Mouse (Mus musculus): Measurements from ENCODE around the gene Zfp408.
A peak's percentile ranks its signal among the peaks of the same experiment; 100 is the strongest.
"Not testable (repeated sequence)": the region's sequence is repeated elsewhere in the genome, so short reads cannot be mapped to it uniquely, and the experiment has no call there.

Gene Zfp408

DNA sequence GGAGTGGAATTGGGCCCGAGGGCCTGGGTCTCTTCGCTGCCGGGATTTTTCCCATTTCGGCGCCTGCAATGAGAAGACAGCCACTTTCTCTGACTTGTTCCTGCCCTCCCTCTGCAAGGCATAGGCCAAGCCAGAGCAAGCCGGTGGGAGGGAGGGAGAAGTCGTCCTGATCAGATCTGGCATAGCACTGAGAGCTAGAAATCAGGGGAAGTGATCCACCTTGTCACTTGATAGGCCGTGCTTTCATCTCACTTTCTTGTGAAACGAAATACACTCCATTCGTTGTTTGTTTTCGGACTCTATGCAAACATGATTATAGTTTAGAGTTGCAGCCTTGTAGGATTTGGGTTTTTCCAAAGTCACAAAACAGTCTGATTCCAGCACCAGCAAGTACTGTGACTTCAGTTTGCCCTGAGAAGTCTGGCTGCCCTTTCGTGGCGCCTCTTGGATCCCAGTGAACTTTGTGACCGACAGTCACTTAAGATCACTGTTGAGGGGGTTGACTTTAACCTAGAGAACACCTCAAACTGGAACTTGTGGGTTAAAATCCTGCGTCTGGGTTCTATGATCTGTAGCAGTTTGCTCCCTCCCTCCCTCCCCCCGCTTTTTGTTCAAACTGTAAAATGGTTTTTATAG, 887 bp upstream of the Zfp408 start:
- no peak for DNase-seq

DNA sequence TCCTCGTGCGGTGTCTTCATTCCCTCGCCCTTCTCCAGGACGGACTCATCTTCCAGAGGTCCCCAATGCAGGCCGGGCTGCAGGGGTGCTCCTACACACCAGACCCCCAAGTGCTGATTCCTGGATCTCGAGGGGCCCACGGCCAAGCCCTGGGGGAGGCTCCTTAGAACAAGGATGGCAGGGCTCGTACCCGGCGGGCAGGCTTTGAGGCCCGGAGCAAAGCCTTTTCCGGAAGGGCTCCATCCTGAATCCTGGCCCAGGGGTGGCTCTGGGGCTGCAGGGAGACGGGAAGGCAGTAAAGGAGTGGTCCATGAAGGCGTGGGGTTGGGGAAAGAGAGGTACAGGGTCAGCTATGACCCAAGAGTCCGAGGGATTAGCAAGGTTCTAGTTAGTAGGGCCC, 439 bp downstream of the Zfp408 start:
- peak; percentile 37 for DNase-seq

DNA sequence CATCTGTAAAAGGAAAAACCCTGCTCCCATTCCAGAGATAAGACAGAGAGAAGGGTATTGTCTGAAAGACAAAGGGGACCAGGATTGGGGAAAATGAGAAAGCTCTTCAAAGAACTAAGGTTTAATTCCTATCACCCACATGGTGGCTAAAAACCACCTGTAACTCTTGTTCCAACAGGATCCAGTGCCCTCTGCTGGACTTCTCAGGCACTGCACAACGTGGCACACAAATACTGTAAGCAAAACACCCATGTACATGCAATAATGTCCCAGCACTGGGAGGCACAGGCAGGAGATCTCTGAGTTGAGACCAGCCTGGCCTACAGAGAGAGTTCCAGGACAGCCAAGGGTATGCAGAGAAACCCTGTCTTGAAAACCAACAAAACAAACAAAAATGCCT, 2.9 kb downstream of the Zfp408 start:
- peak; percentile 40 for DNase-seq

DNA sequence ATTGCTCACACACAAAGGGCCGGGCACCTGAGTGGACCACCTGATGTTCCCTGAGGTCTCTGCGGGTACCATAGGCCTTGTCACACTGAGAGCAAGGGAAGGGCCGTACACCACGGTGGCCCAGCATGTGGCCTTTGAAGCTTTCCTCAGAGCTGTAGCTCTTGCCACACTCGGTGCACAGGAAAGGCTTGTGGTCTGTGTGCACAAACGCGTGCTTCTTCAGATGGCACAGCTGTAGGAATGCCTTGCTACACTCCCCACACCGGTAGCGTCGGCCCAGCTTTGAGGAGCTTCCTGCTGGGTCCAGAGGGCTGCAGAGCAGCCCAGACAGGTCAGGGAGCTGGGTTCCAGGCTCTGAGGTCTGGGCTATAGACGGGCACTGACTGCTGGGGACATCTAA, 3.8 kb downstream of the Zfp408 start:
- no peak for DNase-seq

DNA sequence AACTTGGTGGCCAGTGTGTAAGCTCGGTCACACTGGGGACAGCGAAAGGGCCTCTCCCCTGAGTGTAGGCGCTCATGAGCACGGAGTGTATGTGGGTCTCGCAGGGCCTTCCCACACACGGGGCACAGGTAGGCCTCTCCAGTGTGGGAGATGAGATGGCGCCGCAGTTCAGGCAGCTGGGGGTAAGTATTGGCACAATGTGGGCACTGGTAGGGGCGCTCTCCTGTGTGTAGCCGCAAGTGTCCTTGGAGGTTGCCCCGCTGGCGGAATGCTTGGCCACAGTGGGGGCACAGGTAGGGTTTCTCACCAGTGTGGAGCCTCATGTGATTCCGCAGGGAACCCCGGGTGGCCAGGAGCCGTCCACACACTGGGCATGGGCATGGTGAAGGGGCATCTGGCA, 4.2 kb downstream of the Zfp408 start:
- no peak for DNase-seq

DNA sequence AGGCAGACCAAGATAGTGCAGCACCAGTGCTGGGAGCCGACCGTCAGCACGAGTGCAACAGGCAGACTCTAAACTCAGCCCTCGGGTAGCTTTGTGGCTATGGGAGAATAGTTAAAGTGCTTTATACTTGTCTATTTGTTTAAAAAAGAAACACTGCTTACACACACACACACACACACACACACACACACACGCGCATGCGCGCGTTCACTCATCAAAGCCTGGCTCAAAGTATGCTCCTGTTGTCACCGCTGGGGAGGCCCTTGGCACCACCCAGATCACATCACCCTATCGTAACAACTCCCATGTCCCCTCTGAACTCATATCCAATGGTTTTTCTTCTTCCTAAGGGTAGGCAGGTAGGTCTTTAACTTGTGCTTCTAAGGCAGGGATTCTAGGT, 5.6 kb downstream of the Zfp408 start:
- DNase-seq: no peak

DNA sequence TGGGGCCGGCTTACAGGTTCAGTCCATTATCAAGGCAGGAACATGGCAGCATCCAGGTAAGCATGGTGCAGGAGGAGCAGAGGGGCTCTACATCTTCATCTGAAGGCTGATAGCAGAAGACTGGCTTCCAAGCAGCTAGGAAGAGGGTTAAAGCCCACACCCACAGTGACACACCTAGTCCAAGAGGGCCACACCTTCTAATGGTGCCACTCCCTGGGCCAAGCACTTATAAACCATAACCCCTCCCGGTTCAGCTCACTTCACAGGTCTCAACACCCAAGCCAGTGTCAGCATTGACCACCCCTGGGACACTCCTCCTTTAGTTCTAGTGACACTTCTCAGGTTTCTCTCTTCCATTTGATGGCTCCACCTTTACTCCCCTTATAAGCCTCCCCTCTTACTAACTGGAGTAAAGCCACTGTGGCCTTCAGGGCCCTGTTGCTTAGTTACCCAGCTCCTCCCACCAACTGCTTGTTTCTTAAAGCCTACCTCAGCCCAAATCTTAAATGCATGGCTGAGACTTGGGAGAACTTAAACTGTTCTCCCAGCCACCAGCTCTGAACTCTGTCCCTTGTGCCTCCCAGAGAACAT, 6.7 kb downstream of the Zfp408 start:
- DNase-seq: no peak

DNA sequence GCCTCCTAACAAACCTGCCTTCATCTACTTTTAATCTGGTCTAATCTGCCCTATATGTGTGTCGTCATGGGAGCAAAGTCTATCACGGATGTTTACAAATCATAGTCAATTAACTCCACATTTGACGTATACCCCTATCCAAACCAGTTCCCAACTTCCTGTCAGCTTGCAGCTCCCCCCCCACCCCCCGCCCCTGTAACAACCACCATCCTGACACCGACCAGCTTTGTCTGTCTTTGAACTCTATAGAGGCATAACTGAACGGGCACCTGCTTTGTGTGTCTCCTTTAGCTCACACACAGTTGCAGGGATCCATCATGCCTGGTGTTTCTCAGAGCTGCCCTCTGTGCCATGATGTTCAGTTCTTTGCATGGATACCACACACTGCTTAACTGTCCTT, 10.7 kb downstream of the Zfp408 start:
- no peak for DNase-seq

DNA sequence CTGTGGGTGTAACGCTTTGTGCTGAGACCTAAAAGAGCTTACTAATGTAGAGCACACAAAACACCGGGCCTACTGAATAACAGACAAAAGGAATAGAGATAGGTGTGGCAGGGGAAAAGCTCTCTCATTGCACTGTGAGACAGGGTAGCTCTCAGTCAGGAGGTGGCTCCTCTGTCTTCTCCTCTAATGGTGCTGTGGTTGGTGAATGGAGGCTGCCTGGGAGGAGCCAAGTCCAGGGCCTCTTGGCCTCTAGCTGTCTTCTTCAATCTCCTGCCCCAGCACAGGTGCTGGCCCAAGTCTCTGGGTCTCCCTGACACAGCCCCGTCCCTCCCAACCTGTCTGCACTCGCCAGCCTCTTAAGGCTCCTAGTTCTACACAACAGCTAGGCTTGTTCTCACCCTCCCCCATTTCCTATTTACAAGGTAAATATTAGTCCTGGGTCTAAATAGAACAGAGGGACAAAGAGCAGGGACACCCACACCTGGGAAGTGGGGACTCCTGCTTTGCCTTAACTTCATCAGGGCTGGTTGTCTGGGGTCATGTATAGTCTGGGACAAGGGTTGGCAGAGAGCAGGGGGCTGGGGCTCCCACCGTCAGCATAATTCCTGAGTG, 12.8 kb downstream of the Zfp408 start:
- DNase-seq: no peak

DNA sequence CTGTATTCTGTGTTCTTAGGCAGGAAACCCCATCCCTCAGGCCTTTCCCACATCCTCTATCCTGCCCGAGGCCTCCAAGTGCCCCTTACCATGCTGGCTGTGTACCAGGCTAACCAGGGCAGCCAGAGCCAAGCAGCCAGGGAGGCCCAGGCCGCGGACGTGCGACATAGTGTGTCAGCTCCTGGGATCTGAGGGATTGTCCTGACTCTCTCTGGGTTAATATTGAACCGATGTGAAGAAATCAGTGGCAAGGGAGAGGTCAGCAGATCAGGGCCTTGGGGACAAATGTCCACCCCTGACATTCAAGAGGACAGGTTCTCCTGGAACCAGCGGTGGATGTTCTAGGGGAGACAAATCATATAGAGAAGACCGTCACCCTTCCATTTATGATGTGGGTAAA, 13.4 kb downstream of the Zfp408 start, which contains the start of gene F2:
F2 (minus strand) TSS at position 186 of the 400 bp plus-strand sequence.
- no peak for DNase-seq

DNA sequence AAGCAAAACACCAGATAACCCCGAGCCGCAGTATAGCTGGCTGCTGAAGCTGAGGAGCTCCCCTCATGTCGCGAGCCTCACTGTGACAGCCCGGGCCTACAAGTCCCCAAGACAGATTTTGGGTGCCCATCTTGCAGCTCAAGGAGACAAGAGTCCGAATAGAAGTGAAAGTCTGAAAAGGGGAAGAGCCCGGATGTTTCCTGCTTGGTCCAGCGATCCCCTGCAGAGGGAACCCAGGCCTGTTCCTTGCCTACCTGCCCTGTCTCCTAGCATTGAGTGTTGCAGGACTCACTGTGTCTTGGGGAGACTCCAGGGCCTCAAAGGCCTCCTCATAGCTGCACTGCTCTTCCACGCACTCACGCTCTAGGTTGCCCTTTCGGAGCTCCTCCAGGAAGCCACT, 14.1 kb downstream of the Zfp408 start:
- DNase-seq: no peak

DNA sequence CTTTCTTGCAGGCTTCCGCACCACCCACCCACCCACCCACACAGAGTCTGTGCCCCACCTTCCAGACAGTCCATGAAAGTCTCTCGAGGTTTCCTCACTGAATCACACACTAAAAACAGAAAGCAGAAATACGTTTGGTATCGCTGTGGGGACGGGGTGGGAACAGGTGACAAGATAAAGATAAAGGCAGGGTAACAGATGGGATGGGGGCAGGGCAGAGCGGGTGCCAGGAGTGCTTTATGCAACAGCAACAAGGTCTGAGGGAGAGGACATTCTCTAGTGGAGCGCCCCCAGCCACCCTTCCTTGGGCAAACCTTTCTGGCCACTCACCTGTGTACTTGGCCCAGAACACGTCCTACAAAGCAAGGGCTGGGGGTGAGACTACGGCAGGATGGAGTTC, 14.8 kb downstream of the Zfp408 start:
- DNase-seq: peak; percentile 54

DNA sequence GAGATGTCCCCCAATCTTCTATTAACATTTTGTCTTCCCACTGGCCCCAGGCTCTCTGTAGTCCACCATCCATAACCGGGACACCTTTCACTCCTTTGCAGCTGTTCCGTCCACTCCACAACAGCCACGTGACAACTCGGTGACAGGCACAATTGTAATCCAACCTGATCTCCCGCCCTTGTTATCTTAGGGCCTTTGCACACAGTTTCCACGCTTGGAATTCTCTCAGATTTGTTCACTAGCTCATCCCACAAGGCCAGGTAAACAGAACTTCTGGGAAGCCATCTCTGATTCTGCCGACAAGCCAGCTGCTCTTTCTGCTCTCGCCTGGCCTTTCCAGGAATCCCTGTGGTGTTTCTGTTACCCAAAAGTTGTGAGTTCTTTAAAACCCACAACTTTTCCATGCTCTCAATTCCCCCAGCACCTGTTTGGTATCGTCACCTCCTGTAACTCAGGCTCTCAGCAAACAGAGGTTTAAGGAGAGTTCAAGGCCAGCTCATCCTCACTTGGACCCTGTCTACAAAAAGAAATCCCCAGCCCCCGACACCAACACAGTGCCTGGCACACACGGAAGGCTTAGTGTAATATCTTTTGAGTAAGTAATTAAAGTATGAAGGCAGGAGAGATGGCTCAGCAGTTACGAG, 16.1 kb downstream of the Zfp408 start:
- no peak for DNase-seq

DNA sequence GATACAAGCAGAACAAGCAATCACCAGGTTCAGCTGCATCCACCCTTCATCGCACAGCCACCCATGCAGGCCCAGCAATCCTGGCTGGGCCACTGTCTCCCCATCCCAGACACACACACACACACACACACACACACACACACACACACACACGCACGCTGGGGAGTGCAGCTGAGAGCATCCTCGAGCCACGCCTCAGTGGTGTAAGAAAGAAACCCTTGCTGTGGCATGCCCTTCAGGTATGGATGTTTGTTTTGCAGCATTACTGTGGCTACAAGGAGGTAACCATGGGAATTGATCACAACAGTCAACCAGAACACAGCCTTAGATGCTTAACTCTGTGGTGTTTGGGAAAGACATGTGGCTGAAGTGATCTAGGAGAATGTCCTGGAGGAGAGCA, 17.3 kb downstream of the Zfp408 start:
- no peak for DNase-seq

DNA sequence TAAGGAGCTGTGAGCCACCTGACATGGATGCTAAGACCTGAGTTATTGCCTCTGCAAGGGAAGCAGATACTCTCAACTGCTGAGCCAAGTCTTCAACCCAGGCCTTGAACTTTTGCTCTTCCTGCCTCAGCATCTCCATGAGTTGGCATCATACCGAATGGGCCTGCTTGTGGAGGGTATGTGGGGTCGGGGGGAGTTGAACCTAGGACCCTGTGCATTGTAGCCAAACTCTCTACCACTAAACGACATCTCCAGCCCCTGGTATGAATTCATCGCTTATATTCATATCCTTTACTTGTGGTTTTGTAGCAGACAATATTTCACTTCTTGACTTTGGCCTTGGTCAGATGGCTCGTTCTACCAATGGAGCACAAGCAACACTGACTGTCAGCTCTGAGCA, 17.8 kb downstream of the Zfp408 start:
- DNase-seq: no peak

DNA sequence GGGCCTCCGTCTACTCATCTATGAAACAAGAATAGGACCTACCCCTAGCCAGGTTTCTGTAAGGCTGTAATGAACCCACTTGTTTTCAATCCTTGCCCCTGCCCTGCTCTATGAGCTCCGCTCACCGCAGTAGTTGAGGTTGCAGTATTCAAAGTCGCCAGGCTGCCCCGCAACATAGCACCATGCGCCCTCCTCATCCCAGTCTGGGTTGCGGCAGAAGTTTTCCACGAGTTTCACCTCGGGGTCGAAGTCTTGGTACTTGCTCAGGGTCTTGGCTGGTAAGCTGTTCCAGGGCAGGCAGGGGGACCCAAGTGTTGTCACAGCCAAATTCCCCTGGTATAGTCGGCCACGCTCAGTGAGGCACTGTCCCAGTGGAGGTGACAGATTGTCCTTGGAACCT, 19.2 kb downstream of the Zfp408 start:
- DNase-seq: no peak

DNA sequence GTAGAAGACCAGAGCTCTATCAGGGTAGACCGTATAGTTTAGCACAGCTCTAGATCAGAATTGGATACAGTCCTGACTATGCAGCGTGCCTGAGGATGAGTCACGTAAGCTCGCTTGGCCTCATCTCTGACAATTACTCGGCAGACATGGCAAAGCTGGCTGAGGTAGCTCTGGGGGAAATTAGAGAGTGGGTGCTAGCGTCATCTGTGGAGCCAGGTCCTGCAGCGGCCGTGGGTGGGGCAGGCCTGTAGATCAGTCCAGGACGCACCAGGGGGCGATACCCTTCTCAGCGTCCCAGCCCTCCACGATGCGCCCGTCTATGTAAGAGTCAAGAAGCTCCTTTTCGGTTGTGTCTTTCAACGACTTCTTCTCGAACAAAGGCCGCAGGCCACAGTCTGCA, 19.9 kb downstream of the Zfp408 start:
- DNase-seq: no peak

DNA sequence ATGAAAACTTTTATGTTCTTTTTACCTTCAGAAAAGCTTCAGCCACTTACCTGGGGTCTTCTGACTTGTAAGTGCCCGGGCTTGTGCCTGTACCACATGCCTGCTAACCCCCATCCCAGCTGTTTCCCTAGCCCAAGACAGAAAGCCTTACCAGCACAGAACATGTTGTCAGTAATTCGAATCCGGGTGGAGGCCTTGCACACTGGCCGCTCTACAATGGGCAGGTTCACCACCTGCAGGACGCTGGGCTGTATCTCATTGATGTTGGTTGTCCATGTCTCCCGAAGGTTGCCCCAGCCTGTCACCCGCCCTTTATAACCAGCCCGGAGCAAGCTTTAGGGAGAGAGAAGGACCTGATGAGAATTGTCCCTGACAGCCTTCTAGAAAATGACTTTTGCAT, 21.4 kb downstream of the Zfp408 start:
- no peak for DNase-seq

DNA sequence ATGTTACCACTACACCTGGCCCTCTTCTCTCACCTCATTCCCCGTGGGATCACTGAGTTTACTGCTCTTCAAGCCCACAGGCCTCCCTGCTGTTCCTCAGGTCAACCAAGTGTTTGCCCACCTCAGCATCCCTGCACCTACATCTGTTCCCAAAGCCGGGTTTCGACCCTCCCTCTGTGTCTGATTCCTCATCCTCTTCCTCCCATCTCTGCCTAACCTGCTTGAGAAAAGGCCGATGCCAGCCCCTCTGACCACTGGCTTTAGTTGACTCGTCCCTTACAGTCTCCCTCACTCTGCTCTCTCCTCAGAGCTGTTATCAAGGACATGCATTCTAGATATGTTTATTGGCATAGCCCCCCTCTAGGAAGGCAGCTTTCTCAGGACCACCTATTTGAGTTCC, 22.1 kb downstream of the Zfp408 start:
- no peak for DNase-seq

DNA sequence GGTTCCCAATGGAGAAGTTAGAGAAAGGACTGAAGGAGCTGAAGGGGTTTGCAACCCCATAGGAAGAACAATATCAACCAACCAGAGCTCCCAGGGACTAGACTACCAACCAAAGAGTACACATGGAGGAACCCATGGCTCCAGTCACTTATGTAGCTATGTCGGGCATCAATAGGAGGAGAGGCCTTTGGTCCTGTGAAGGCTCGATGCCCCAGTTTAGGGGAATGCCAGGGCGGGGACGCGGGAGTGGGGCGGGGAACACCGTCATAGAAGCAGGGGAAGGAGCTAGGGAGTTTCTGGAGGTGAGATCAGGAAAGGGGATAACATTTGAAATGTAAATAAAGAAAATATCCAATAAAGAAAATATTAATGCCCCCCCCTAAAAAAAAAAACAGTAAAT, 26.2 kb downstream of the Zfp408 start:
- DNase-seq: not testable (repeated sequence)

DNA sequence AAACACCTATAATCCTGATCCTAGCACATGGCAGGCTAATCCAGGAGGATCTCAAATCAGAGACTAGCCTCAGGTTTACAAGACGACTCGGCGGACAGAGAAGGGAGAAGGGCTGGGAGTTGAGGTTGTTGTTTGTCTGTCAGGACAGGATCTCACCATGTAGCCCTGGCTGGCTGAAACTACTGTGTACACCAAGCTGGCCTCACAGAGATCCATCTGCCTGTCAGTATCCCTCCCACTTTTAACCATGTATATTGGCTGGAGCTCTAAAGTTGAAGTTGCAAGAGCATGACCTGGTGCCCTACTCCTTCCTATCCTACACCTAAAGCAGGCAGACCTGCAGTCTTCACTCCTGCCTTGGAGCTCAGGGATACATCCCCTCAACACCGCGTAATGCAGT, 27.2 kb downstream of the Zfp408 start:
- no peak for DNase-seq

DNA sequence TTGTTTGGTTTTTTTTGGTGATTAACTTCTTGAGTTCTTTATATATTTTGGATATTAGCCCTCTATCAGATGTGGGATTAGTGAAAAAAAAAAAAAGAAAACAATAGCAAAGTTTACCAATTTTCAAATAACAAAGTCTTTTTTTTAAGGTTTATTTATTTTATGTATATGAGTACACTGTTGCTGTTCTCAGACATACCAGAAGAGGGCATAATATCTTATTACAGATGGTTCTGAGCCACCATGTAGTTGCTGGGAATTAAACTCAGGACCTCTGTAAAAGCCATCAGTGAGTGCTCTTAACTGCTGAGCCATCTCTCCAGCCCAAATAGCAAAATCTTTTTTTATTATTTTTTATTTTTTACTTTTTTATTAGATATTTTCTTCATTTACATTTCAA, 40.2 kb downstream of the Zfp408 start:
- not testable (repeated sequence) for DNase-seq

DNA sequence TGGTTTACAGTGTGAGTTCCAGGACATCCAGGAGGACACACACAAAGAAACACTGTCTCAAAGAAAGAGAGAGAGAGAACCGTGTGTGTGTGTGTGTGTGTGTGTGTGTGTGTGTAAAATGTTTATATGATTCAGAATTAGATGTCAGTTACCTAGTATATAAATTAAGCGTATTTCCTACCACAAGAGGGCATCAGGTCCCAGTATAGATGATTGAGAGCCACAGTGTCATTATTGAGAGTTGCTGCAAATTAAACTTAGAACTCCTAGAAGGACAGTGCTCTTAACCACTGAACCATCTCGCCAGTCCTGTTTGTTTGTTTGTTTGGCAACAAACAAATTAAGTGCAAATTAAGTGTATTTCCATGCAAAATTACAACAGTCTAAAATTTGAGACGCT, 47.2 kb downstream of the Zfp408 start:
- DNase-seq: no peak

DNA sequence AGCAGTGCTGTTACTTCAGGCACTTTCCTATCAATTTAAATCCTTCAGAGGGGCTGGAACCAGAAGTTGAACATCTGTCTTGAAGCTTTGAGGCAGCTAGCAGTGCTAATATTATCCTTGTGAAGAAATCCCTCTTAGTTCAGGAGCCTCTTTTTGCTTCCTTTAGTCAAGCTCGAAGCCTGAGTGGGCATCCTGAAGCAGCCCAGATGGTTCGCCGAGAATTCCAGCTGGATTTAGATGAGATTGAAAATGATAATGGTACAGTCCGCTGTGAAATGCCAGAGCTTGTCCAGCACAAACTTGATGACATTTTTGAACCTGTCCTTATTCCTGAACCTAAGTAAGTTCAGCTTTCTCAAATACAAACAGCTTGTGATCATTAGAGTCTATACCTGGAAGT, 49.1 kb downstream of the Zfp408 start:
- DNase-seq: no peak

All from cerebellum, adult 11-12 months (tissue).